Mouse (Mus musculus): Measurements from ENCODE around the gene Kcnc1. TPM values are rescaled to one million over a fixed set of nuclear protein-coding genes. Genes with fewer than 3 reads are reported as not detected.

The Kcnc1 gene
- polyA plus RNA-seq, 1 experiment from 2014 or later: 0.18 TPM

DNA sequence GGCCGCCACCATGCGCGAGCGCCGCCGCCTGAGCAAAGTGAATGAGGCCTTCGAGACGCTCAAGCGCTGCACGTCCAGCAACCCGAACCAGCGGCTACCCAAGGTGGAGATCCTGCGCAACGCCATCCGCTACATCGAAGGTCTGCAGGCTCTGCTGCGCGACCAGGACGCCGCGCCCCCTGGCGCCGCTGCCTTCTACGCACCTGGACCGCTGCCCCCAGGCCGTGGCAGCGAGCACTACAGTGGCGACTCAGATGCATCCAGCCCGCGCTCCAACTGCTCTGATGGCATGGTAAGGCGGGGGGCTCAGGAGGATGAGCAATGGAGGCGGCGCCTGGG, 19.3 kb upstream of the Kcnc1 start:
- H3K4me3 ChIP-seq (ENCODE audit: low read depth, low read length): peak overlapping the region; percentile 6; the same call in 1 of the 2 replicates
- TF ChIP-seq CTCF (IDR thresholded peaks at IDR 0.05; ENCODE audit: low read depth) (peak; percentile 66), EP300 (optimal IDR thresholded peaks at IDR 0.05) (no peak)
- no peaks in the 10 kb centered on the region for H3K36me3 ChIP-seq (ENCODE audit: control insufficient read depth, insufficient read depth, low read length)
- no peak overlapping the region for H3K27ac ChIP-seq (replicated peaks)
- no peaks in the 10 kb centered on the region for H3K9me3 ChIP-seq (ENCODE audit: control insufficient read depth, low read length)
- H3K27me3 ChIP-seq (ENCODE audit: control insufficient read depth, insufficient read depth, low read length): peaks cover 17% of the 10 kb centered on the region; the same call in 1 of the 2 replicates
- no peaks in the 10 kb centered on the region for H3K4me1 ChIP-seq (replicated peaks; ENCODE audit: control insufficient read depth, insufficient read depth)
- H3K4me2 ChIP-seq (replicated peaks; ENCODE audit: low read depth): no peak overlapping the region
- ATAC-seq (ENCODE audit: low FRiP score, low TSS enrichment) (0 out of 2 replicates have a peak, but pooled peaks have one; percentile 34), DNase-seq (ENCODE audit: low spot score) (peak; percentile 37)
- H3K9ac ChIP-seq (ENCODE audit: low read length): no peak overlapping the region
- WGBS: under 1% methylated on average over 33 of the region's 33 CpGs

GRCm38 (mm10) chr7:46378123-46378522, 18.2 kb upstream of the Kcnc1 start:
- Histone ChIP-seq H3K4me2 (replicated peaks; ENCODE audit: low read depth) (no peak overlapping the region), H3K4me1 (replicated peaks; ENCODE audit: control insufficient read depth, insufficient read depth) (no peaks in the 10 kb centered on the region), H3K9ac (ENCODE audit: low read length) (no peak overlapping the region), H3K27ac (replicated peaks) (no peak overlapping the region), H3K27me3 (ENCODE audit: control insufficient read depth, insufficient read depth, low read length) (peaks cover 17% of the 10 kb centered on the region; the same call in 1 of the 2 replicates), H3K9me3 (ENCODE audit: control insufficient read depth, low read length) (no peaks in the 10 kb centered on the region), H3K4me3 (ENCODE audit: low read depth, low read length) (no peak overlapping the region), H3K36me3 (ENCODE audit: control insufficient read depth, insufficient read depth, low read length) (no peaks in the 10 kb centered on the region)
- 3% methylated on average over 22 of the region's 22 CpGs for WGBS
- no peak for ATAC-seq (ENCODE audit: low FRiP score, low TSS enrichment)
- TF ChIP-seq EP300 (optimal IDR thresholded peaks at IDR 0.05): no peak
- peak; percentile 58 for TF ChIP-seq CTCF (IDR thresholded peaks at IDR 0.05; ENCODE audit: low read depth)
- DNase-seq (ENCODE audit: low spot score): no peak

- H3K27me3 ChIP-seq (ENCODE audit: control insufficient read depth, insufficient read depth, low read length): peaks cover 17% of the 10 kb centered on the region; the same call in 1 of the 2 replicates
These were observed 17.3 kb upstream of the Kcnc1 start for GRCm38 (mm10) chr7:46378983-46379382.

GRCm38 (mm10) chr7:46380625-46381024, 15.7 kb upstream of the Kcnc1 start:
- no peak for ATAC-seq (ENCODE audit: low FRiP score, low TSS enrichment)
- no peak for DNase-seq (ENCODE audit: low spot score)
- peak; percentile 40 for TF ChIP-seq CTCF (IDR thresholded peaks at IDR 0.05; ENCODE audit: low read depth)
- TF ChIP-seq EP300 (optimal IDR thresholded peaks at IDR 0.05): no peak
- no peaks in the 10 kb centered on the region for H3K4me1 ChIP-seq (replicated peaks; ENCODE audit: control insufficient read depth, insufficient read depth)
- no peak overlapping the region for H3K4me3 ChIP-seq (ENCODE audit: low read depth, low read length)
- no peaks in the 10 kb centered on the region for H3K36me3 ChIP-seq (ENCODE audit: control insufficient read depth, insufficient read depth, low read length)
- no peak overlapping the region for H3K9ac ChIP-seq (ENCODE audit: low read length)
- H3K27me3 ChIP-seq (ENCODE audit: control insufficient read depth, insufficient read depth, low read length): peaks cover 17% of the 10 kb centered on the region; the same call in 1 of the 2 replicates
- no peak overlapping the region for H3K27ac ChIP-seq (replicated peaks)
- 59% methylated on average over 9 of the region's 9 CpGs for WGBS
- H3K4me2 ChIP-seq (replicated peaks; ENCODE audit: low read depth): no peak overlapping the region
- H3K9me3 ChIP-seq (ENCODE audit: control insufficient read depth, low read length): no peaks in the 10 kb centered on the region

More at GRCm38 (mm10) chr7:46378983-46379382, 17.3 kb upstream of the Kcnc1 start:
- Histone ChIP-seq H3K4me3 (ENCODE audit: low read depth, low read length) (no peak overlapping the region), H3K9ac (ENCODE audit: low read length) (no peak overlapping the region), H3K27ac (replicated peaks) (no peak overlapping the region), H3K4me2 (replicated peaks; ENCODE audit: low read depth) (no peak overlapping the region), H3K36me3 (ENCODE audit: control insufficient read depth, insufficient read depth, low read length) (no peaks in the 10 kb centered on the region), H3K4me1 (replicated peaks; ENCODE audit: control insufficient read depth, insufficient read depth) (no peaks in the 10 kb centered on the region), H3K9me3 (ENCODE audit: control insufficient read depth, low read length) (no peaks in the 10 kb centered on the region)
- 5% methylated on average over 16 of the region's 16 CpGs for WGBS
- peak; percentile 79 for DNase-seq (ENCODE audit: low spot score)
- ATAC-seq (ENCODE audit: low FRiP score, low TSS enrichment): 0 out of 2 replicates have a peak, but pooled peaks have one; percentile 58
- TF ChIP-seq CTCF (IDR thresholded peaks at IDR 0.05; ENCODE audit: low read depth) (peak; percentile 80), EP300 (optimal IDR thresholded peaks at IDR 0.05) (no peak)

GRCm38 (mm10) chr7:46387430-46387829, 8.9 kb upstream of the Kcnc1 start:
- no peak for TF ChIP-seq EP300 (optimal IDR thresholded peaks at IDR 0.05)
- TF ChIP-seq CTCF (IDR thresholded peaks at IDR 0.05; ENCODE audit: low read depth): no peak
- DNase-seq (ENCODE audit: low spot score): no peak
- Histone ChIP-seq H3K4me1 (replicated peaks; ENCODE audit: control insufficient read depth, insufficient read depth) (no peaks in the 10 kb centered on the region), H3K4me2 (replicated peaks; ENCODE audit: low read depth) (no peak overlapping the region), H3K36me3 (ENCODE audit: control insufficient read depth, insufficient read depth, low read length) (no peaks in the 10 kb centered on the region), H3K27ac (replicated peaks) (no peak overlapping the region), H3K4me3 (ENCODE audit: low read depth, low read length) (no peak overlapping the region), H3K27me3 (ENCODE audit: control insufficient read depth, insufficient read depth, low read length) (no peaks in the 10 kb centered on the region), H3K9me3 (ENCODE audit: control insufficient read depth, low read length) (no peaks in the 10 kb centered on the region), H3K9ac (ENCODE audit: low read length) (no peak overlapping the region)
- 78% methylated on average over 3 of the region's 3 CpGs for WGBS
- ATAC-seq (ENCODE audit: low FRiP score, low TSS enrichment): no peak

GRCm38 (mm10) chr7:46389456-46390085, 6.7 kb upstream of the Kcnc1 start:
- ATAC-seq (ENCODE audit: low FRiP score, low TSS enrichment): no peak
- H3K36me3 ChIP-seq (ENCODE audit: control insufficient read depth, insufficient read depth, low read length): no peaks in the 10 kb centered on the region

More at GRCm38 (mm10) chr7:46389456-46390085, 6.7 kb upstream of the Kcnc1 start:
- no peak for DNase-seq (ENCODE audit: low spot score)
- Histone ChIP-seq H3K9me3 (ENCODE audit: control insufficient read depth, low read length) (no peaks in the 10 kb centered on the region), H3K27ac (replicated peaks) (no peak overlapping the region), H3K4me2 (replicated peaks; ENCODE audit: low read depth) (no peak overlapping the region), H3K4me1 (replicated peaks; ENCODE audit: control insufficient read depth, insufficient read depth) (no peaks in the 10 kb centered on the region), H3K9ac (ENCODE audit: low read length) (no peak overlapping the region), H3K4me3 (ENCODE audit: low read depth, low read length) (no peak overlapping the region), H3K27me3 (ENCODE audit: control insufficient read depth, insufficient read depth, low read length) (peaks cover 8% of the 10 kb centered on the region)
- TF ChIP-seq CTCF (IDR thresholded peaks at IDR 0.05; ENCODE audit: low read depth) (no peak), EP300 (optimal IDR thresholded peaks at IDR 0.05) (no peak)
- WGBS: 73% methylated on average over 10 of the region's 10 CpGs
